Mouse (Mus musculus) liver, embryonic 11.5 days (tissue): Measurements from ENCODE around the gene Clspn. TPM values are rescaled to one million over a fixed set of nuclear protein-coding genes. Genes with fewer than 3 reads are reported as not detected.
"Not testable (repeated sequence)": the region's sequence is repeated elsewhere in the genome, so short reads cannot be mapped to it uniquely, and the experiment has no call there.

Experiments
- ATAC-seq: fragments of 200-750 bp; cut with Nextera tagmentation; replicated peaks from 2 replicates; pipeline ENCODE4 v1.8.0; 2017; ENCODE audit warnings: moderate number of reproducible peaks, mild to moderate bottlenecking, moderate TSS enrichment, moderate library complexity; ENCODE audit not compliant: low FRiP score
- DNase-seq: peaks from one replicate; pipeline ENCODE4 v3.0.0-alpha.2; 2017; ENCODE audit warnings: low spot score
- H3K27ac ChIP-seq: fragments of 300-500 bp; sonication (generic); 2 replicates; pipeline ENCODE4 v1.5.1; 2014; ENCODE audit warnings: mild to moderate bottlenecking, low read depth, low read length, control low read depth
- H3K27me3 ChIP-seq: fragments of 300-500 bp; sonication (generic); replicated peaks from 2 replicates; pipeline ENCODE4 v1.6.1; 2014; ENCODE audit warnings: low read length, mixed read lengths; ENCODE audit not compliant: control insufficient read depth, insufficient read depth
- H3K36me3 ChIP-seq: fragments of 300-500 bp; sonication (generic); 2 replicates; pipeline ENCODE4 v1.6.1; 2014; ENCODE audit warnings: mild to moderate bottlenecking, low read length, moderate library complexity, mixed read lengths; ENCODE audit not compliant: control insufficient read depth, insufficient read depth
- H3K4me1 ChIP-seq: fragments of 300-500 bp; sonication (generic); replicated peaks from 2 replicates; pipeline ENCODE4 v1.6.1; 2014; ENCODE audit warnings: low read length, mixed read lengths; ENCODE audit not compliant: control insufficient read depth, insufficient read depth
- H3K4me2 ChIP-seq: fragments of 300-500 bp; sonication (generic); 2 replicates; pipeline ENCODE4 v1.6.1; 2014; ENCODE audit warnings: mild to moderate bottlenecking, control low read depth, moderate library complexity
- H3K4me3 ChIP-seq: fragments of 300-500 bp; sonication (generic); 2 replicates; pipeline ENCODE4 v1.5.1; 2014; ENCODE audit warnings: low read depth, low read length, control low read depth
- H3K9ac ChIP-seq: fragments of 300-500 bp; sonication (generic); 2 replicates; pipeline ENCODE4 v1.6.1; 2014; ENCODE audit warnings: low read depth, low read length, control low read depth
- H3K9me3 ChIP-seq: fragments of 300-500 bp; sonication (generic); 2 replicates; pipeline ENCODE4 v1.6.1; 2016; ENCODE audit warnings: low read length, inconsistent platforms, mixed read lengths; ENCODE audit not compliant: control insufficient read depth
- WGBS: fragments of 180-500 bp; shearing (Covaris S2); extraction: QIAGEN DNeasy Blood & Tissue Kit; methylation state at CpG from one replicate; pipeline ENCODE4 v1.1.7; 2014; 5-methylcytosine and 5-hydroxymethylcytosine counted together
- polyA plus RNA-seq: library from polyadenylated mRNA; unstranded; fragments of >200 nt; fragmentation: Nextera tagmentation; extraction: Ambion mirVana; gene quantifications from 2 replicates; pipeline ENCODE4 v1.2.1, GENCODE M21; 2014

Gene Clspn
- polyA plus RNA-seq, 1 experiment from 2014 or later = 51.6 TPM

DNA sequence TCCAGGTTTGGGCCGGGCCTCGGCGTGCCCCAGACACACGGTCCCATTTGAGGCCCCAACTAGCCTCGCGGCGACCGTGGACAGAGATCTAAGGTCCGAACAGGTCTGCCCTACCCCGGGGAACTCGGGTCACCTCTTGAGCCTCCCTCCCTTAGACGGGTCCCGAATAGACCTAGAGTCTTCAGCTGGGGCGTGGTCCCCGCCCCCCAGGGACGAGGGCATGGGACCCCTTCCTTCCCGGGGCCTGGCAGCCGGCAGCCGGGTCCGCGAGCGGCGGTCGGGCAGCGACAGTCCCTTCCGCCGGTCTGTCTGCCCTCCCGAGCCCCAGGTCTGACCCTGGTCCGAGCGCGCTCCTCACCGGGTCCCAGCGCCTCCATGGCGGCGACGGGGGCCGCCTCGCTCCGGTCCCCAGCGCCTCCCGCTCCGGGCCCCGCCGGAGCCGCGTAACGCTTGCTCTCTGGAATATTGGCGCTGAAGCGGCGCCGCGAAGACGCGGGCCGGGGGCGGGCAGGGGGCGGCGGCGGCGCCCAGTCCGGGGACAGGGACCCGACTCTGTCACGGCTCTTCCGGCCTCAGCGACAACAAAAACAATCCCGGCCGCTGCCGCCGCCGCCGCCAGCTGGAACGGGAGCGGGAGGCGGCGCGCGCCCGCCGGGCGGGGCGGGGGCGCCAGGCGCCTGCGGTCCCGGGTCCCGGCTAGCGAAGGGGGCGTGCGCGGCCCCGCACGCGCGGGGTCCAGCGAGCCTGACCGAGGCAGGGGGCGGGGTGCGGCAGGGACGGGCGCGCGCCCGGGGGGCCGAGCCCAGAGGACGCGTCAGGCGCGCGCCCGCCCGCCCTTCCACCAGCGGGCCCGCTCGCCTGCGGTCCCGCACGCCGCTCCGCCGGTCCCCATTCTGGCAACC is 23.7 kb upstream of the Clspn start, which contains the start of gene Ago4:
Ago4 (minus strand) TSS at position 646 of the 902 bp plus-strand sequence.
- ATAC-seq = peak; percentile 60

GRCm38 (mm10) chr4:126533729-126534070 is 23.0 kb upstream of the Clspn start:
- Histone ChIP-seq H3K4me1 (no peaks in the 10 kb centered on the region), H3K36me3 (no peaks in the 10 kb centered on the region), H3K27ac (no peak overlapping the region), H3K9me3 (no peaks in the 10 kb centered on the region), H3K9ac (peak overlapping the region; percentile 71; the same call in 1 of the 2 replicates), H3K4me2 (peak overlapping the region; percentile 93), H3K27me3 (peaks cover 23% of the 10 kb centered on the region), H3K4me3 (peak overlapping the region; percentile 88)
- DNase-seq (peak; percentile 47), ATAC-seq (peak; percentile 26; the same call in 1 of the 2 replicates)
- WGBS = 16% methylated on average over 7 of the region's 7 CpGs

More for the DNA sequence above, 23.7 kb upstream of the Clspn start, which contains the start of gene Ago4:
- H3K4me3 ChIP-seq = peak within 1 kb of the TSS; percentile 88
- H3K36me3 ChIP-seq = no peaks in the 10 kb centered on the region
- no peaks in the 10 kb centered on the region for H3K4me1 ChIP-seq
- 1% methylated on average over 114 of the region's 120 CpGs for WGBS
- peak within 1 kb of the TSS; percentile 71 for H3K9ac ChIP-seq
- DNase-seq = peak; percentile 54
- H3K27me3 ChIP-seq = peaks cover 23% of the 10 kb centered on the region
- no peaks in the 10 kb centered on the region for H3K9me3 ChIP-seq
- peak within 1 kb of the TSS; percentile 93 for H3K4me2 ChIP-seq
- H3K27ac ChIP-seq = no peak within 1 kb of the TSS

DNA sequence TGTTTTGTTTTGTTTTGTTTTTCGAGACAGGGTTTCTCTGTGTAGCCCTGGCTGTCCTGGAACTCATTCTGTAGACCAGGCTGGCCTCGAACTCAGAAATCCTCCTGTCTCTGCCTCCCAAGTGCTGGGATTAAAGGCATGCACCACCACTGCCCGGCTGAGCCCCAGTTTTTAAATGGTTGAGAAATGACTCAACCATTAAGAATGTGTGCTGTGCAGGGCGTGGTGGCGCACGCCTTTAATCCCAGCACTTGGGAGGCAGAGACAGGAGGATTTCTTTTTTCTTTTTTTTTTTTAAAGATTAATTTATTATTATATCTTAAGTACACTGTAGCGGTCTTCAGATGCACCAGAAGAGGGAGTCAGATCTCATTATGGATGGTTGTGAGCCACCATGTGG is 21.1 kb upstream of the Clspn start:
- 89% methylated on average over 7 of the region's 7 CpGs for WGBS

GRCm38 (mm10) chr4:126536865-126537264 is 19.9 kb upstream of the Clspn start:
- Histone ChIP-seq H3K27me3 (peaks cover 23% of the 10 kb centered on the region), H3K36me3 (no peaks in the 10 kb centered on the region), H3K27ac (no peak overlapping the region), H3K4me3 (no peak overlapping the region), H3K4me1 (no peaks in the 10 kb centered on the region), H3K9me3 (no peaks in the 10 kb centered on the region), H3K4me2 (no peak overlapping the region), H3K9ac (no peak overlapping the region)
- ATAC-seq (no peak), DNase-seq (no peak)
- 45% methylated on average over 5 of the region's 5 CpGs for WGBS

More for the DNA sequence above, 21.1 kb upstream of the Clspn start:
- H3K27ac ChIP-seq, H3K4me3 ChIP-seq, H3K4me2 ChIP-seq, H3K9me3 ChIP-seq, ATAC-seq, H3K4me1 ChIP-seq, H3K9ac ChIP-seq, H3K36me3 ChIP-seq, DNase-seq: not testable (repeated sequence)
- H3K27me3 ChIP-seq = peaks cover 23% of the 10 kb centered on the region

DNA sequence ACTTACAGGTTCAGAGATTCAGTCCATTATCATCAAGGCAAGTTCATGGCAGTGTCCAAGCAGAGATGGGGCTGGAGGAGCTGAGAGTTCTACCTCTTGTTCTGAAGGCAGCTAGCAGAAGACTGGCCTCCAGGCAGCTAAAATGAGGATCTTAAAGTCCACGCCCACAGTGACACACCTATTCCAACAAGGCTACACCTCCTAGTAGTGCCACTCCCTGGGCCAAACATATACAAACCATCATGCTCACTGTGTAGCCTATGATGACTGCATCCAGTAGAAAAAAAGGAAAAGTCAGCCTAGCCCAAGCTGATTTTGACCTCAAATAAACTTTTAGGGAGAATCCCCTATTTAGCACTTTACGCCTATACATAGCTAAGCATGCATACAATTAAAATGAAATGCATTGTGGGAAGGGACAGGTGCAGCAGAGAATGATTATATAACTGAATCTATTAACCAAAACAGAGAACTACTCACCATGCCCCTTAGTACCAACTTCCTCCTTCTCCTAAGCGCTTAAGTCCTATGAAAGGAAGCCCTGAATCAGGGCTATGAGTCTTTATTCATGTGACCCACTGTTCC is 16.2 kb upstream of the Clspn start:
- WGBS = 70% methylated on average over 3 of the region's 3 CpGs
- ATAC-seq = no peak
- no peak overlapping the region for H3K27ac ChIP-seq
- H3K9me3 ChIP-seq = no peaks in the 10 kb centered on the region
- no peaks in the 10 kb centered on the region for H3K4me1 ChIP-seq
- H3K36me3 ChIP-seq = no peaks in the 10 kb centered on the region
- no peaks in the 10 kb centered on the region for H3K27me3 ChIP-seq
- no peak for DNase-seq
- H3K9ac ChIP-seq = no peak overlapping the region
- no peak overlapping the region for H3K4me3 ChIP-seq
- H3K4me2 ChIP-seq = no peak overlapping the region

DNA sequence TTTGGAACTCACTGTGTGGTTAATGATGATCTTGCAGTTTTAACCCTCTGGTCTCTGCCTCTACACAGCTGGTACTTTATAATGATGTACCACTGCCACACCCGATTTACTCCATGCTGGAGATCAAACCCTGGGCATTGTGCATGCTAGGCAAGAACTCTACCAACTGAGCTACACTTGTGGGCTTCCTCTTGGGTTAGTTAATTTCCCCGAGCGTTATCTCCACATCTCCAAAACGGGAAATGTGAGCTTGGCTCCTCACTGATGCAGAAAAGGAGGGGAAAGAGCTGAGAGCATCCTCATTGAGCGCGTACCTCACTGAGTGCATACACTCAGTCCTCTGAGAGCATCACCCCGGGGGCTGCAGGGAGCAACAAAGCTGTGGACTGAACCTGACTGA is 13.9 kb upstream of the Clspn start:
- Histone ChIP-seq H3K9me3 (no peaks in the 10 kb centered on the region), H3K9ac (no peak overlapping the region), H3K27ac (no peak overlapping the region), H3K27me3 (no peaks in the 10 kb centered on the region), H3K36me3 (no peaks in the 10 kb centered on the region), H3K4me2 (no peak overlapping the region), H3K4me3 (no peak overlapping the region), H3K4me1 (no peaks in the 10 kb centered on the region)
- 56% methylated on average over 7 of the region's 7 CpGs for WGBS
- ATAC-seq = no peak
- no peak for DNase-seq

- DNase-seq = no peak
- 71% methylated on average over 1 of the region's 1 CpGs for WGBS
These were observed 11.7 kb upstream of the Clspn start for GRCm38 (mm10) chr4:126545016-126545415.

DNA sequence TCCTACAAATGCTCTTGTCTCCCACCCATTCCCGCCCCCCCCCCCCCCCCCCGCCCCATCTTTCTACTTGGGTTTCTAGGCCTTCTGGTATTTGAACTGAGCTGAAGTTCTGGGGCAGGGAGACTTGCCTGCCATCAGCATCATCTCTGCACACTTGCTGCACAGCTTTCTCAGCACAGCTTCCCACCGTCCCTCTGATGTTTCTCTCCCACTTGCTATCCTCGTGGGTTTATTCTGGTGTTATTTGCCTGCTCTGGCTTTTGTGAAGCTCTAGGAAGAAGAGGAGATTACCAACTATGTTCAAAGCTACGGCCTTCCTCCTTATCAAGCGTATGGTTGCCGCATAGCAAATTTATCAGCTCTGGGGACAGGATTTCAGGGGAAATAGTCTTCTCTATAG is 11.0 kb upstream of the Clspn start:
- H3K9ac ChIP-seq = no peak overlapping the region
- no peaks in the 10 kb centered on the region for H3K27me3 ChIP-seq
- no peak overlapping the region for H3K4me2 ChIP-seq
- no peaks in the 10 kb centered on the region for H3K9me3 ChIP-seq
- no peak overlapping the region for H3K27ac ChIP-seq
- DNase-seq = no peak
- no peaks in the 10 kb centered on the region for H3K36me3 ChIP-seq
- no peak overlapping the region for H3K4me3 ChIP-seq
- H3K4me1 ChIP-seq = no peaks in the 10 kb centered on the region
- ATAC-seq = no peak
- 71% methylated on average over 7 of the region's 7 CpGs for WGBS

More at GRCm38 (mm10) chr4:126545016-126545415, 11.7 kb upstream of the Clspn start:
- H3K4me3 ChIP-seq = no peak overlapping the region
- no peaks in the 10 kb centered on the region for H3K9me3 ChIP-seq
- no peak overlapping the region for H3K27ac ChIP-seq
- ATAC-seq = no peak
- H3K4me2 ChIP-seq = no peak overlapping the region
- H3K27me3 ChIP-seq = no peaks in the 10 kb centered on the region
- no peak overlapping the region for H3K9ac ChIP-seq
- H3K36me3 ChIP-seq = no peaks in the 10 kb centered on the region
- no peaks in the 10 kb centered on the region for H3K4me1 ChIP-seq
